Mouse (Mus musculus): ENCODE measurements around the gene Tpp1.
"Not testable (repeated sequence)": the region's sequence is repeated elsewhere in the genome, so short reads cannot be mapped to it uniquely, and the experiment has no call there.

Tpp1 gene

DNA sequence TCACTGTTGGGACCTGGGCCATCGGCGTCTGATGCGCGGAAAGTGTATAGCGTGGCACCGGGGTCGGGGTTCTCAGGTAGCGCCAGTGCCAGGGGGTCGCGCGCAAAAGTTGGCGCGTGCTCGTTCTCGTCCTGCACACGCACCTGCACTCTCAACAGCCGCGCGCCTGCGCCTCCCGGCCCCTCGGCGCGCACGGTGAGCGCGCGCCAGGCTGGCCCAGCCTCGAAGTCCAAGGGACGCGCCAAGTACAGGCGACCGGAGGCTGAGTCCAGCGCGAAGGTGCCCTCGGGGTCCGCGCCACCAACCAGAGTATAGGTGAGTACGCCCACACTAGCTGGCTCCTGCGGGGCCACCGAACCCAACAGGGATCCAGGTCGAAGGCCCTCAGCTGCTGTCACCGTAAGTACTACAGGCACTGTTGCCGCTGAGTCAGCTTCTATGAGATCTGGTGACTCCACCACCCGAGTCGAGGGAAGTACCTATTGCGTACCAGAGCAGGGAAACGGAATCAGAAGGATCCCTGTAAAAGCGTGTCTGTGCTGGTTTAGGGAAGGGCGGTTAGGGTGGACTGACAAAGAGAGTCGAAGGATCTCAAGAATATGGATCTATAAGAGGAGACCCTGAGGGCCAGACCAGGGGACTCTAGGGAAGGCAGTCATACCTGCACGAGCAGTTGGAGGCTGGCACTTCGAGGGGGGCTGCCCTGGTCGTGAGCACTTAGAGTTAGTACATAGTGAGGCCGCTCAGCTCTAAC lies 10.7 kb upstream of the Tpp1 start:
- no peak for DNase-seq (ENCODE audit: low read depth, low spot score)

DNA sequence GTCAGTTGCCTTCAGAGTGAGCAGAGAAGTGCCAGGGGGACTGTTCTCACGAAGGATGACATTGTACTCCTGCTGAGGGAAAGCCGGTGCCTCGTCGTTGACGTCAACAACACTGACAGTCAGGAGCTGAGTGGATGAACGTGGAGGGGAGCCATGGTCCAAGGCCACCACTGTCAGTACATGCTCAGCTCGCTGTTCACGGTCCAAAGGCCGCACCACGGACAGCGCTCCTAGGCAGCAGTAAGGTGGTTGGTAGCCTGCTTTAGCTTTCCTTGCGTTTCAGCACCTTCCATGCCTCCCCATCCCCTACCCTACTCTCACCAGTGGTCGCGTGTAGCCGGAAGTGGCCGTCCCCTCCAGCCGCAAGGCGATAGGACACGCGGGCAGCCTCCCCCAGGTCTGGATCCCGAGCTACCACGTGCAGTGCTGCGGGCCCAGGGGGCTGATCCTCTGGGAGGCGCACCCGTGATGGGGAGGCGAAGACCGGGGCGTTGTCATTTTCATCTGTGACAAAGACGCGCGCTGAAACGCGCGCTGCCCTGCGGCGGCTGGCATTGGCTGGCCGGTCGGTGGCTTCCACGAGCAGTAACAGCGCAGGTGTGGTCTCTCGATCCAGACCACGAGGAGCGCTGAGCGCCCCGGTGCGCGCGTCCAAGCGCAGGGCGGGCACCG lies 9.9 kb upstream of the Tpp1 start:
- no peak for DNase-seq (ENCODE audit: low read depth, low spot score)

DNA sequence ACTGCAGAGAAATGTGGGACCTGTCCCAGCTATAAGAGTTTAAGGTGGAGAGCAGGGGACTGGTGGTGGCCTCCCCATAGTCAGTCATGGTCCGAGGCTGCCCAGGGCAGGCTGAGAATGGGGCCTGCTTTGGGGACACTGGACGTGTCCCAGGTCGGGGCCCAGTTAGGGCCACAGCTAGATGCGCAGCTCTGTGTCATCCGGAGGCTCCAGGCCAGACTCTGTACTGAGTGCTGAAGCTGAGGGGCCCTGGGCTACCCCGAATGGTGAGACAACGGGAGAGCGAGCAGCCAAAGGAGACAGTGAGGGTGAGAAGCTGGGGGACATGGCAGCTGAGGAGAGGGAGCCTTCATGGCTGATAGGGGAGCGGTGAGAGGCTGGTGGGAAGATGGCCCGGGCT lies 1.2 kb upstream of the Tpp1 start:
- no peak for DNase-seq (ENCODE audit: low read depth, low spot score)

DNA sequence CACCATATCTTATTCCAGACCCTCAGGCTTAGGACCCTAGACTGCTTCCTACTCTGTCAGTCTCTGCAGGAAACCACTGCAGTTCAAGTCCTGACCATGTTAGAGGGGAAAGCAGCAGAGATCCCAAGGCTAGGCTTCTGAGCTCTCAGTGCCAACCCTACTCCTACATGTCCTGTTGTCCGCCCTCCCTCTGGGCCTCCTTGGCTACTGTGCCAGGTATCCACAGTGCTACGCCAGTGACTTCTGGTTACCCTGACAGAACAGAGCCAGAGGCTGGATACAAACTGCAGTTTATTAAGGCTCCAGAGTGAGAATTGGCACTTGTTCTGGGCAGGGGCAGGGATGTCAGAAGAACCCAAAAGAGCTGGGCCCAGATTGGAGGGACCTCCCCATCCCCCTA lies 681 bp upstream of the Tpp1 start:
- no peak for DNase-seq (ENCODE audit: low read depth, low spot score)

DNA sequence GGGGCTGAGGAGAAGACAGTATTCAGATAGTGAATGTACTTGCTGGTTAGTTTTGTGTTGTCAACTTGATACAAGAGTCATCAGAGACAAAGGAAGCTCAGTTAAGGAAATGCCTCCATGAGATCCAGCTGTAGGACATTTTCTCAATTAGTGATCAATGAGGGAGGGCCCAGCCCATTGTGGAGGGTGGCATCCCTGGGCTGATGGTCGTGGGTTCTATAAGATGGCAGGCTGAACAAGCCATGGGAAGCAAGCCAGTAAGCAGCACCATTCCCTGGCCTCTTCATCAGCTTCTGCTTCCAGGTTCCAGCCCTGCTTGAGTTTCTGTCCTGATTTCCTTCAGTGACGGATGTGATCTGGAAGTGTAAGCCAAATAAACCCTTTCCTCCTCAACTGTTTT lies 4.3 kb downstream of the Tpp1 start:
- DNase-seq (ENCODE audit: low read depth, low spot score), result no peak

DNA sequence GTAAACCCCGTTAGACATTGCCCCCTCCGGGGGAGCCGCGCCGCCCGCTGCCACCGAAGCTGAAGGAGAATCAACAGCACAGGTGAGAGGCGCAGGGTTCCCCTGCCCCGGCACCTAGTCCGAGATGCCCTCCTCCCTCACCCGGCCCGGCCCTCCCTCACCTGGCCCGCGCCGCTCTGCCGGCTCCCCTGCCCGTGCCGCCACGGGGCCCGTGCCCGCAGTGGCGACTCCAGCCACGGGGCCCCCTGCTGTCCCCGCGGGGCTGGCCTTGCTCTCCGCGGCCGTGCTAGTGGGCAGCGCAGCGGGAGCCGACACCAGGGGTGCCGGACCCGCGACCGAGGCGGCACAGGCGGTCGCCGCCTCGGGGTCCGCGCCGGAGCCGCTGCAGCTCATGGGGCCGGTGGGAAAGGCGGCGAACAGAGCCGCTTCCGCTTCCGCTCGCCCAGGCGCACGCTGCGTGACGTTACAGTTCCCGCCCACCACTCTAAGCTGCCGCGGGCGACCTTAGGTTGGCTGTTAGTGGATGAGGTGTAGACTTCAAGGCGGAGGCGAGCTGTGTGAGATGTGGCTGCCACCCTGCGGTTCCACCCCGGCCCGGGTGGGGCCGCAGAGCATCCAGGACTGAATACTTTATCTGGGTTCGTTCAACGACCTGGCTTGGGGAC lies 8.0 kb downstream of the Tpp1 start, which contains the start of gene Taf10:
Gene Taf10 (minus strand): TSS at position 436 of the 665 bp plus-strand sequence.
- DNase-seq (ENCODE audit: low read depth, low spot score), result peak; percentile 94

DNA sequence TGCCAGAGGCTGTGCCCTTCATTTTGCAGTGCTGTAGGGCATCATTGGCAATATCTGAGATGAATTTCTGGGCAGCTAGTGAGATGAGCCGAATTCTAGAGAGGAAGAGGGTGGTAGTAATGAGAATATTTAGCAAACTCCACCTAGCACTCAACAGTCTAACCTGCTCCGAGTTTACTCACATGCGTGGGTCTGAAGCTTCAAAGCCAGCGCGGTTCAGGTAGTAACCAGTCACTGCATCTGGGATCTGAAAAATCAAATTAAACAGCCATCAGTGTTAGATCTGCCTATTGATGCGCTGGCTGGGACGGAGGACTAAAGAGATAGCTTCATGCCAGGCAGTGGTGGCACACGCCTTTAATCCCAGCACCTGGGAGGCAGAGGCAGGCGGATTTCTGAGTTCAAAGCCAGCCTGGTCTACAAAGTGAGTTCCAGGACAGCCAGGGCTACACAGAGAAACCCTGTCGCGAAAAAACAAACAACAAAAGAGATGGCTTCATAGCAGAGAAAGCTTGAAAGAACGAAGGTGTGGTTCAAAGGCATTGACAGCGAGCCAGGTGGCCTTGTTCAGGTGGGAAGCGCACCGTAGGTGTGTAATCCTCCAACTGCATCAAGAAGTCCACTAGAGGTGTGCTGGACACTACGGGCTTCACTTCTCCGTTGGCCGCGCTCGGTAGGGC lies 8.6 kb downstream of the Tpp1 start:
- not testable (repeated sequence) for DNase-seq (ENCODE audit: low read depth, low spot score)

DNA sequence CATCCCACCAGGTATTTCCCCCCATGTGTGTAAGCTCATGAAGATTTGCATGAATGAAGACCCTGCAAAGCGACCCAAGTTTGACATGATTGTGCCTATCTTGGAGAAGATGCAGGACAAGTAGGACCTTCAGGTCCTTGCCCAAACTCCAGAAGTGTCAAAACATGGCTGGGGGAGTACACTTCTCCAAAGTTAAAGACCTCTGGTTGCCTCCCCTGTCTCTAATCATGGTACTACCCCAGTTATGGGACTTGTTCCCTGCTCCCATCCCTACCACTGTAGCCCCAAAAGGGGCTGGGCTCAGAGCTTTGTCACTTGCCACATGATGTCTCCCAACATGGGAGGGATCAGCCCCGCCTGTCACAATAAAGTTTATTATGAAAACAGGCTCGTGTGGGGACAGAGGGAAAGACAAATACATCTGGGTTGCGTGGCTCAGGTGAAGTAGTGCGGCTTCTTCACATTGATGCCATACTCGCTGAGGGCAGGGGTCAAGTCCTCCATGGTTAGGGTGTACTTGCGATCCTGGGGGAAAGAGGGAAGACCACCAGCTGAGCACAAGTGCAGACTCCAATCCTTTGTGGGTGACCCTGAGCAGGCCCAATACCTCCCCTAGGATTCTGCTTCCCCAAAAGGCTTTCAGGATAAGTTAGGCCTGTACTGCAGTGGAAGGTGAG lies 9.4 kb downstream of the Tpp1 start:
- not testable (repeated sequence) for DNase-seq (ENCODE audit: low read depth, low spot score)

DNA sequence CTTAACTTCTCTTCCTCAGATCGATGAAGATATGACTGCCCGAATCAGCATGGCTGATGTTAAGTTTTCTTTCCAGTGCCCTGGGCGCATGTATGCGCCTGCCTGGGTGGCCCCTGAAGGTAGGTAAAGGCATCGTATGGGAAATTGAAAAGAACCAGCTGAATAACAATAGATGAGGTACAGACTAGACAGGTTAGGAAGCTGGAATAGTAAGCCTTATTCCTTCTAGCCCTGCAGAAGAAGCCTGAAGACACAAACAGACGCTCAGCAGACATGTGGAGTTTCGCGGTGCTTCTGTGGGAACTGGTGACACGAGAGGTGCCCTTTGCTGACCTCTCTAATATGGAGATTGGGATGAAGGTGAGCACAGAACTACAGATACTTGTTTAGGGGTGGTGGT lies 10.1 kb downstream of the Tpp1 start:
- no peak for DNase-seq (ENCODE audit: low read depth, low spot score)

DNA sequence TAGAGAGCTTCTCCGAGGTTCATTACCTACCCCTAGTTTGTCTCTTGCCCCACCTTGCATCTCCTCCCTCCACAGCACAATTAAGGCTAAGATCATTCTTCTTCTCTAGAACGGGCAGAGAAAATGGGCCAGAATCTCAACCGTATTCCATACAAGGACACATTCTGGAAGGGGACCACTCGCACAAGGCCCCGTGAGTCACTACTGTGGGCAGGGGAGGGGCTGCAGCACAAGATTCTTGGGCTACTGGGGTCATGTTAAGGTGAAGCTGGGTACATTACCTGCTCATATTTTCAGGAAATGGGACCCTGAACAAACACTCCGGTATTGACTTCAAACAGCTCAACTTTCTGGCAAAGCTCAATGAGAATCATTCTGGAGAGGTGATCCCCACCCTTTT lies 11.2 kb downstream of the Tpp1 start:
- DNase-seq (ENCODE audit: low read depth, low spot score), result no peak

DNA sequence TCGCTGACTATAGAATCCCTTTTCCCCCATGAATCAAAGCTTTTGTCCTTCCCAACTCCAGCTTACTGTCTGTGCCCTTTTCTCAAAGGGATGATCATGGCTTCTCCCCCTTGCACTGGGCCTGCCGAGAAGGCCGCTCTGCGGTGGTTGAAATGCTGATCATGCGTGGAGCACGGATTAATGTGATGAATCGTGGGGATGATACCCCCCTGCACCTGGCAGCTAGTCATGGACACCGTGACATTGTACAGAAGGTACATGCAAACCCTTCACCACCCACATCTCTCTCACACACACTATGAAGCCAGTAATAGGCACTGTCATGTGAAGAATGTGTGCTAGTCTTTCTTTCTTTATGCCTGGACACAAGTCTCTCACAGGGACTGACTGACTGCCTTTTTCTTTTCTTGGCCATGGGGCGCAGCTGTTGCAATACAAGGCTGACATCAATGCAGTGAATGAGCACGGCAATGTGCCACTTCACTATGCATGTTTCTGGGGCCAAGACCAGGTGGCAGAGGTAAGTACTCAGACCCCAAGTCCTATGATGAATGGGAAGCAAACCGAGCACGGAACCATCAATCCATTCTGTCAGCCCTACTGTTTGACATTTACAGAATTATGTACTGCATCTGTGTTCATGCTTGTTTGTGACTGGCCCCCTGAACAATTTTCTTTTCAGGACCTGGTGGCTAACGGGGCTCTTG lies 11.8 kb downstream of the Tpp1 start:
- DNase-seq (ENCODE audit: low read depth, low spot score), result no peak

DNA sequence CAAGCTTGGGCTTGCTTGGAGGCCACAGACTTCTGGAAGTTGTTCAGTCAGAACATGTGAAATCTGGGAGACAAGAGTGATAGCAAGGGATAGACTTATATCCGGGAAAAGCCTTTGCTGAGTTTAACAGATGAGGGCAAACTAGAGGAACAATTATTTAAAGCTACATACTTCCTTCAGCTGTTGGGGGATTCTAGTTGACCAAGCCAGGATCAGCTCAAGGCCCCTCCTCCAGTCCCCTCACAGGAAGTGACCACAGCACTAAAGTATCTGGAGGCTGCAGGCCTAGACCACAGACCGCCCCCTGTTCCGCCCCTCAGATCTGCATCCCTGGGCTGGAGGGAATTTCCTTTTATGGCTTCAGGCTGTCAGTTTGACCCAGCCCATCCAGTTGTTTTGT lies 13.1 kb downstream of the Tpp1 start:
- peak; percentile 75 for DNase-seq (ENCODE audit: low read depth, low spot score)

DNA sequence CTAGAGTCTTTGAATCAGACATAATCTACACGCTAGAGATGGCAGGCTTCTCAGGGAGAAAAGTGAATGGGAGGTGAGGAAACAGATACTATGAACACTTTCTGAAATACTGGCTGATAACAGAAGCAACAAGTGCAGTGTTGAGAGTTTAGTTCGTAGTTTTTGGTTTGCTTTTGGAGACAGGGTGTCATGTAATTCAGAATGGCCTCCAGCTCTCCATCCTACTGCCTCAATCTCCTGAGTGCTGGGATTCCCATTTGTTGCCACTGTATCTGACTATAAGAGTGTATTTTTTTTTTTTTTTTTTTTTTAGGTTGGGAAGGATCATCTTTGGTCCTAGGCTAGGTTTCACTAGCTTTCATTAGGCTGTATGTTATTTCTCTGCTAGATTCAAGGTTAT lies 13.7 kb downstream of the Tpp1 start:
- DNase-seq (ENCODE audit: low read depth, low spot score), result no peak

DNA sequence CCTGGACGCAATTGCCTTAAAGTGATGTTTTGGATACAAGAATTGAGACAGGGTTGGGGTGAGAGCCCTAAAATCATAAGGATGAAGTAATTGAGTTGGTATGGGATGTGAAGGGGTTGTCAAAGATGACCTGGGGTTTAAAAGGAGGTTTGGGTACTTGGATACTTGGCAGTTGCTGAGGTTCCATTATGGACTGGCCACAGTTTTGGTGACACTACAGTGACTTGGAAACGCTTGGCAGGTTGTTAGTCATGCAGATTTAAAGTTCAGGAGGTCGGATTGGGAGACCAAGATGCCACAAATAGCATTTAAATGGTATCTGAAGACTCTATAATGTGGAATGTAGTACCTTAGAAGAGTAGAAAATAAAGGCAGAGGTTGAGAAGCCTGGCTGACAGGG lies 14.4 kb downstream of the Tpp1 start:
- DNase-seq (ENCODE audit: low read depth, low spot score), result no peak

DNA sequence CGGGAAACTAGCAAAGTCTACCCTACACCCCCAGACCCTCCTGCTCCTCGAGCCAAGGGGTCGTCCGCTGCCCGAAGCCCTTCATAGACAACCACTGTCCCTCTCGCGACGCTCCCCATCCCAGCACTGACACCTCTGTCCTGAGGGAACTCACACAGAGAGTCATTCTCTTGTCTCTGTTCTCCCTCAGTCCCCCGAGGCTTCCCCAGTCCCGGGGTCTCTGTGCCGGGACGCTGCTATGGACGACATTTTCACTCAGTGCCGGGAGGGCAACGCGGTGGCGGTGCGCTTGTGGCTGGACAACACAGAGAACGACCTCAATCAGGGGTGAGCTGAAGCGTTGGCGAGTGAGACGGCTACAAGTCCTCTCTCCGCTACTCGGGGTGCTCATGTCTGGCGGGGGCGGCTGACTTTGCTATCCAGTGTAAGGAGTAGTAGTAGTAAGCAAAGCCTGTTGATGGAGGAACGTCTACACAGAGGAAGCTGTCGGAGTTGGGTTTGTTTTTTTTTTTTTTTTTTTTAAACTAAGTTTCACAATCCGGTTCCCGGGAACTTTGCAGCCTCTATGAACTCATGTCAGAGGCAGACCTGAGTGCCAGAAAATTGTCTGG lies 15.0 kb downstream of the Tpp1 start, which contains the start of gene Rrp8:
Gene Rrp8 (minus strand): TSS at position 475 of the 611 bp plus-strand sequence.
- peak; percentile 54 for DNase-seq (ENCODE audit: low read depth, low spot score)

DNA sequence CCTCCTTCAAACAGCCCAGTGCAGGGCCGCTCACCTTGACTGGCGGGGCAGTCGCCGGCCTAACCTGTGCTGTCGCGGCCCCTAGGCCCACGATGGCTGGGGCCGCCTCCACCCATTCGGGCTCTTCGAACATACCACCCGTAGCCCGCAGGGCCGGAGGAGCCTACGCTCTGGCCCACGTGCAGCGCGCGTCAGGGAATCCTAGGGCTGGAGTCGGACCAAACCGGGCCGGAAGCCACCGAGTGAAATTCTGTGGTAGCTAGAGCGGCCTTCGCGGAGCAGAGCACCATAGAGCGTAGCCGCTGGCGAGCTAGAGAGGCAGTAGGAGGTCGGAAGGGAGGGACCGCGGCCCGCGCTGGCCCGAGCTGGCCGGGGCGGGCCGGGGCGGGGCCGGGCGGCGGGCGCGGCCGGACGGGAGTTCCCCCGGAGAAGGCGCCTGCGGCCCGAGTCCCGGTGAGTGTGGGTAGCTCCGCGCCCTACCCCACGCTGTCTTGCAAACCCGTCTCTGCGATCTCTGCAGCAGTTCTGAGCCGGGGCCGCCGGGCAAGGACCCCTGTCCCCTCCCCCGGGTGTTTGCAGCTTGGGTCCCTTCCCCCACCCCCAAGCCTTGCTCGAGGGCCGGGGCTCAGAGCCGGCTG lies 15.7 kb downstream of the Tpp1 start, which contains the start of gene Ilk:
Gene Ilk (plus strand): TSS at position 329 of the 638 bp plus-strand sequence.
- peak; percentile 89 for DNase-seq (ENCODE audit: low read depth, low spot score)

DNA sequence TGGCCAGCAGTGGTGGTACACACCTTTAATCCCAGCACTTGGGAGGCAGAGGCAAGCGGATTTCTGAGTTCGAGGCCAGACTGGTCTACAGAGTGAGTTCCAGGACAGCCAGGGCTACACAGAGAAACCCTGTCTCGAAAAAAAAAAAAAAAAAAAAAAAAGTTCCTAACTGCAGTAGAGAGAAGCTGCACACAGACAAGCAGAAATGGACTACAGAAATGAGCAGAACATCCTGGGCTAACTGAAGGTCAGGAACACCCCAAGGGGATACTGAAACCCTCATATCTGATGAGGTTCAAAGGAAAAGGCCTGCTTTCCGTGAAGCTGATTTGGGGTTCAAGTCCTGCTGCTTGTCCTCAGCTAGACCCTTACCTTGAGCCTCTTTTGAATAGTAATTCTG lies 16.6 kb downstream of the Tpp1 start:
- DNase-seq (ENCODE audit: low read depth, low spot score), result not testable (repeated sequence)

DNA sequence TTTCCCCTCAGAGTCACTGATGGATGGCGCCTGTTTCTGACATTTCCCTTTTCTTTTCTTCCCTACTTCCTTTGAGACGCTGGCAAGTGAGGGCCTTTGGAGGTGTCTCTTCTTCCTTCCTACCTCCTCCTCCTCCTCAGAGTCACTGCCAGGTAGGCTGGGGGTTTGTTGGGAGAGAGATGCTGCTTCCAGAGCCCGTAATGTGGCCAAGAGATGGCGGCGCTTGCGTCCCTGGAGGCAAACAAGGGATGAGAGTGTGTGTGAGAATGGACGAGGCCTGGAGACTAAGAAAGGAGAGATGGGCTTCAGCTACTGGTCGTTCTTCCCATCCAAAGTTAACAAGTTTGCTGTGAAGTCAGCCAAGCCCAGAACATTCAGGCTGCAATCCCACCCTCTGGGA lies 17.2 kb downstream of the Tpp1 start:
- DNase-seq (ENCODE audit: low read depth, low spot score), result no peak

DNA sequence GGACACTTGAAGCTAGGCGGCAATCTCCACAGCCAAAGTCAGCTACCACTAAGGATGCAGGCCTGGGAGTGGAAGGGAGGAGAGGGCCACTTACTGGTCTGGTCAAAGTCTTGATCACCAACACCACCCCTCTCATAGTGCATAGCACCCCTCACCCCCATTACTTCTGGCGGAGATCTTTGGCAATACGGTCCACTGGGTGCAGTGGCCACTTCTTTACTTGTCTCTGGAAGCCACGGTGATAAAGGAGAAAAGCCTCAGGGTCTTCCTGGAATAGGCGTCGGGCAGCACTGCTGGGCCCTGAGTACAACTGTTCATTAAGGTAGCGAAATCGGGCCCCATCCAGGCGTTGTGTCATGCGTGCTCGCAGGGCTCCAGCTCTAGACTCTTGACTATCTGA lies 18.2 kb downstream of the Tpp1 start:
- no peak for DNase-seq (ENCODE audit: low read depth, low spot score)
